Mouse (Mus musculus): Measurements from ENCODE around the gene Col27a1. TPM values are rescaled to one million over a fixed set of nuclear protein-coding genes. Genes with fewer than 3 reads are reported as not detected.

The Col27a1 gene
- total and polyA plus RNA-seq, 3 experiments: not detected

- DNase-seq (ENCODE audit: low read depth, low spot score): no peak
- H3K79me2 ChIP-seq (ENCODE audit: control insufficient read depth, insufficient read depth, low read length, poor library complexity): no peaks in the 10 kb centered on the region
- H3K27me3 ChIP-seq (ENCODE audit: control insufficient read depth in 1 of 2, insufficient read depth in 2 of 2, low read length in 2 of 2): no peaks in the 10 kb centered on the region
- no peaks in the 10 kb centered on the region for H3K9me3 ChIP-seq (replicated peaks; ENCODE audit: insufficient read depth, low read length)
- H3K27ac ChIP-seq (ENCODE audit: control insufficient read depth, low read depth, low read length): no peak overlapping the region
- no peaks in the 10 kb centered on the region for H3K36me3 ChIP-seq (ENCODE audit: control insufficient read depth in 1 of 2, insufficient read depth in 2 of 2, low read length in 2 of 2)
- H3K9ac ChIP-seq (ENCODE audit: control insufficient read depth, low read depth, low read length, poor library complexity, severe bottlenecking): no peak overlapping the region
- H3K4me1 ChIP-seq (ENCODE audit: control insufficient read depth in 1 of 2, insufficient read depth in 2 of 2, low read length in 2 of 2): no peaks in the 10 kb centered on the region
- H3K4me3 ChIP-seq (ENCODE audit: control insufficient read depth in 1 of 2, insufficient read depth in 1 of 2, low read depth in 2 of 2, low read length in 2 of 2): no peak overlapping the region
- TF ChIP-seq MAX (IDR thresholded peaks at IDR 0.05; ENCODE audit: low read length) (no peak), ZMIZ1 (IDR thresholded peaks at IDR 0.05; ENCODE audit: low read depth, low read length) (no peak)
Measured at GRCm38 (mm10) chr4:63288497-63288896, 74.7 kb downstream of the Col27a1 start.

GRCm38 (mm10) chr4:63290081-63290480 is 76.3 kb downstream of the Col27a1 start:
- TF ChIP-seq TAL1 (IDR thresholded peaks at IDR 0.05; ENCODE audit: low read length): no peak
- no peak for TF ChIP-seq TBP (IDR thresholded peaks at IDR 0.05; ENCODE audit: low read depth, low read length)
- TF ChIP-seq UBTF (IDR thresholded peaks at IDR 0.05; ENCODE audit: borderline replicate concordance, insufficient read depth, low read depth, low read length): no peak
- no peak for TF ChIP-seq HCFC1 (IDR thresholded peaks at IDR 0.05; ENCODE audit: low read depth, low read length)
- TF ChIP-seq E2F4 (IDR thresholded peaks at IDR 0.05; ENCODE audit: borderline replicate concordance, low read depth, low read length): no peak
- no peak for TF ChIP-seq NRF1 (IDR thresholded peaks at IDR 0.05; ENCODE audit: insufficient read depth, low read depth, low read length, poor library complexity, severe bottlenecking)
- TF ChIP-seq CHD1 (IDR thresholded peaks at IDR 0.05; ENCODE audit: low read depth, low read length): no peak
- no peak for TF ChIP-seq JUND (IDR thresholded peaks at IDR 0.05; ENCODE audit: low read depth, low read length)
- no peak for TF ChIP-seq MAX (IDR thresholded peaks at IDR 0.05; ENCODE audit: low read length)
- no peak for TF ChIP-seq ETS1 (IDR thresholded peaks at IDR 0.05; ENCODE audit: low read depth, low read length)
- TF ChIP-seq NELFE (IDR thresholded peaks at IDR 0.05; ENCODE audit: low read depth, low read length): no peak
- TF ChIP-seq ZKSCAN1 (IDR thresholded peaks at IDR 0.05; ENCODE audit: low read depth, low read length): no peak
- TF ChIP-seq TCF12 (IDR thresholded peaks at IDR 0.05; ENCODE audit: low read depth, low read length): no peak
- TF ChIP-seq CHD2 (IDR thresholded peaks at IDR 0.05; ENCODE audit: low read length): no peak
- no peak for TF ChIP-seq EP300 (IDR thresholded peaks at IDR 0.05; ENCODE audit: low read depth in 1 of 2, low read length in 2 of 2)
- TF ChIP-seq CTCF (IDR thresholded peaks at IDR 0.05 in 2 of 3, conservative IDR thresholded peaks at IDR 0.05 in 1 of 3; ENCODE audit: control insufficient read depth in 1 of 3, insufficient read depth in 1 of 3, low read depth in 2 of 3, low read length in 3 of 3, poor library complexity in 1 of 3, severe bottlenecking in 1 of 3): no peak
- no peak for TF ChIP-seq ZNF384 (IDR thresholded peaks at IDR 0.05; ENCODE audit: low read depth, low read length)
- TF ChIP-seq SMC3 (IDR thresholded peaks at IDR 0.05; ENCODE audit: low read depth, low read length): no peak
- no peak for TF ChIP-seq MAZ (IDR thresholded peaks at IDR 0.05; ENCODE audit: low read depth, low read length)
- Histone ChIP-seq H3K27me3 (ENCODE audit: control insufficient read depth in 1 of 2, insufficient read depth in 2 of 2, low read length in 2 of 2) (no peaks in the 10 kb centered on the region), H3K4me1 (ENCODE audit: control insufficient read depth in 1 of 2, insufficient read depth in 2 of 2, low read length in 2 of 2) (no peaks in the 10 kb centered on the region)

More at GRCm38 (mm10) chr4:63290081-63290480, 76.3 kb downstream of the Col27a1 start:
- H3K79me2 ChIP-seq (ENCODE audit: control insufficient read depth, insufficient read depth, low read length, poor library complexity): no peaks in the 10 kb centered on the region
- no peak overlapping the region for H3K4me3 ChIP-seq (ENCODE audit: control insufficient read depth in 1 of 2, insufficient read depth in 1 of 2, low read depth in 2 of 2, low read length in 2 of 2)
- H3K27ac ChIP-seq (ENCODE audit: control insufficient read depth, low read depth, low read length): no peak overlapping the region
- DNase-seq (ENCODE audit: low read depth, low spot score): no peak
- no peaks in the 10 kb centered on the region for H3K9me3 ChIP-seq (replicated peaks; ENCODE audit: insufficient read depth, low read length)
- no peak overlapping the region for H3K9ac ChIP-seq (ENCODE audit: control insufficient read depth, low read depth, low read length, poor library complexity, severe bottlenecking)
- no peaks in the 10 kb centered on the region for H3K36me3 ChIP-seq (ENCODE audit: control insufficient read depth in 1 of 2, insufficient read depth in 2 of 2, low read length in 2 of 2)
